Mouse (Mus musculus) urinary bladder, postnatal 14 days (tissue): ENCODE results near the gene Sall1.

Source experiments
- DNase-seq: peaks from one replicate; pipeline ENCODE4 v3.0.0; 2021; ENCODE audit warnings: low spot score

The Sall1 gene

GRCm38 (mm10) chr8:88991780-88992509, 52.0 kb downstream of the Sall1 start:
- no peak for DNase-seq

- DNase-seq, result no peak
Measured at GRCm38 (mm10) chr8:88991176-88991575, 52.8 kb downstream of the Sall1 start.

GRCm38 (mm10) chr8:88989002-88989401, 55.0 kb downstream of the Sall1 start:
- DNase-seq, result no peak

GRCm38 (mm10) chr8:88983468-88983867, 60.5 kb downstream of the Sall1 start:
- no peak for DNase-seq
